Comparison of ENCODE assay signal across 10 mouse cellular contexts in genomic region chr13:54736931-54737330, GRCm38 (mm10). TPM values are rescaled to one million over a fixed set of nuclear protein-coding genes. Genes with fewer than 3 reads are reported as not detected.
A peak's percentile ranks its signal among the peaks of the same experiment; 100 is the strongest.
DNase-seq lines count a peak whose midpoint lies in the region; ATAC-seq and TF ChIP-seq lines count a peak whose summit lies in the region.
"Had no signal": no experiment of that assay in that cellular context is flagged by ENCODE, and none has a peak within 500 bp of the region (broad histone marks: within the 10 kb centered on the region; RNA-seq: fewer than 3 reads in every experiment).

No protein-coding gene starts in this region.

- WGBS in heart, postnatal 0 days = 11% methylated on average over 3 of the region's 3 CpGs
- WGBS in midbrain, embryonic 10.5 days = 31% methylated on average over 3 of the region's 3 CpGs
- WGBS in midbrain, embryonic 15.5 days = 33% methylated on average over 3 of the region's 3 CpGs
- 28% methylated on average over 3 of the region's 3 CpGs for WGBS in forebrain, embryonic 15.5 days
- WGBS in stomach, embryonic 15.5 days = 20% methylated on average over 3 of the region's 3 CpGs

- H3K9me3 ChIP-seq in heart, postnatal 0 days (replicated peaks; ENCODE audit: control insufficient read depth, low read length) = no peaks in the 10 kb centered on the region
- no peaks in the 10 kb centered on the region for H3K9me3 ChIP-seq in midbrain, embryonic 10.5 days (replicated peaks)
- H3K9me3 ChIP-seq in midbrain, embryonic 15.5 days = no peaks in the 10 kb centered on the region
- H3K9me3 ChIP-seq in forebrain, embryonic 15.5 days = no peaks in the 10 kb centered on the region
- H3K9me3 ChIP-seq in stomach, embryonic 15.5 days = no peaks in the 10 kb centered on the region

- peaks cover 58% of the 10 kb centered on the region for H3K27me3 ChIP-seq in heart, postnatal 0 days (ENCODE audit: control insufficient read depth, insufficient read depth, low read length)
- H3K27me3 ChIP-seq in midbrain, embryonic 10.5 days (ENCODE audit: low read depth, poor library complexity, severe bottlenecking) = peaks cover 59% of the 10 kb centered on the region
- peaks cover 20% of the 10 kb centered on the region for H3K27me3 ChIP-seq in midbrain, embryonic 15.5 days (replicated peaks)
- peaks cover 14% of the 10 kb centered on the region for H3K27me3 ChIP-seq in forebrain, embryonic 15.5 days
- peaks cover 45% of the 10 kb centered on the region for H3K27me3 ChIP-seq in stomach, embryonic 15.5 days (replicated peaks)

- no peak overlapping the region for H3K4me2 ChIP-seq in heart, postnatal 0 days (ENCODE audit: low read depth, low read length)
- H3K4me2 ChIP-seq in midbrain, embryonic 15.5 days = no peak overlapping the region
- no peak overlapping the region for H3K4me2 ChIP-seq in forebrain, embryonic 15.5 days (replicated peaks)
- peak overlapping the region; percentile 70 for H3K4me2 ChIP-seq in stomach, embryonic 15.5 days

- DNase-seq in heart, postnatal 0 days (ENCODE audit: low spot score) = no peak
- no peak for DNase-seq in heart, adult 18-20 months
- DNase-seq in midbrain, embryonic 10.5 days (ENCODE audit: low spot score) = no peak
- no peak for DNase-seq in right cerebral cortex, postnatal 4 days
- DNase-seq: gastrocnemius, postnatal 25 days; thymus, postnatal 36 days had no signal

- ATAC-seq in heart, postnatal 0 days (ENCODE audit: insufficient read depth, low read depth) = no peak
- no peak for ATAC-seq in midbrain, embryonic 15.5 days (replicated peaks)
- no peak for ATAC-seq in forebrain, embryonic 15.5 days (replicated peaks)
- ATAC-seq in stomach, embryonic 15.5 days (ENCODE audit: insufficient read depth, low FRiP score, low read depth) = no peak

- H3K36me3 ChIP-seq in heart, postnatal 0 days (replicated peaks; ENCODE audit: control insufficient read depth, insufficient read depth, low read length) = no peaks in the 10 kb centered on the region
- H3K36me3 ChIP-seq in midbrain, embryonic 10.5 days = peaks cover 47% of the 10 kb centered on the region
- peaks cover 31% of the 10 kb centered on the region for H3K36me3 ChIP-seq in midbrain, embryonic 15.5 days (replicated peaks)
- H3K36me3 ChIP-seq in forebrain, embryonic 15.5 days = peaks cover 51% of the 10 kb centered on the region
- H3K36me3 ChIP-seq in stomach, embryonic 15.5 days = no peaks in the 10 kb centered on the region

- no peak for TF ChIP-seq CTCF in heart, postnatal 0 days (IDR thresholded peaks at IDR 0.05; ENCODE audit: low read depth)

- no peak overlapping the region for H3K9ac ChIP-seq in heart, postnatal 0 days (replicated peaks; ENCODE audit: low read depth, low read length)
- H3K9ac ChIP-seq in midbrain, embryonic 15.5 days = no peak overlapping the region
- 0 out of 2 replicates have a peak overlapping the region, but pooled peaks have one; percentile 14 for H3K9ac ChIP-seq in forebrain, embryonic 15.5 days (replicated peaks)
- H3K9ac ChIP-seq in stomach, embryonic 15.5 days = no peak overlapping the region

- H3K27ac ChIP-seq in heart, postnatal 0 days (ENCODE audit: low read depth) = no peak overlapping the region
- H3K27ac ChIP-seq in midbrain, embryonic 10.5 days (replicated peaks) = no peak overlapping the region
- no peak overlapping the region for H3K27ac ChIP-seq in midbrain, embryonic 15.5 days
- no peak overlapping the region for H3K27ac ChIP-seq in forebrain, embryonic 15.5 days (replicated peaks)
- H3K27ac ChIP-seq in stomach, embryonic 15.5 days = no peak overlapping the region

- H3K4me3 ChIP-seq in heart, postnatal 0 days (ENCODE audit: low read depth, low read length) = peak overlapping the region; percentile 38; the same call in 1 of the 2 replicates
- H3K4me3 ChIP-seq in midbrain, embryonic 10.5 days = peak overlapping the region; percentile 50; the same call in 1 of the 2 replicates
- H3K4me3 ChIP-seq in midbrain, embryonic 15.5 days = no peak overlapping the region
- H3K4me3 ChIP-seq in forebrain, embryonic 15.5 days = no peak overlapping the region
- peak overlapping the region; percentile 38 for H3K4me3 ChIP-seq in stomach, embryonic 15.5 days (replicated peaks)

- no peaks in the 10 kb centered on the region for H3K4me1 ChIP-seq in heart, postnatal 0 days (ENCODE audit: control insufficient read depth, insufficient read depth)
- H3K4me1 ChIP-seq in midbrain, embryonic 10.5 days = peaks cover 27% of the 10 kb centered on the region
- H3K4me1 ChIP-seq in midbrain, embryonic 15.5 days = peaks cover 17% of the 10 kb centered on the region; the same call in 1 of the 2 replicates
- H3K4me1 ChIP-seq in forebrain, embryonic 15.5 days = peaks cover 20% of the 10 kb centered on the region
- peaks cover 12% of the 10 kb centered on the region for H3K4me1 ChIP-seq in stomach, embryonic 15.5 days

- no peak for TF ChIP-seq EP300 in heart, postnatal 0 days (IDR thresholded peaks at IDR 0.05; ENCODE audit: low read depth)

RNA-seq across cellular contexts. Expression of gene Gprin1, which starts 12.7 kb away (rescaled TPM):
- total RNA-seq in heart, postnatal 0 days (2014; rRNA removed; ENCODE audit: low replicate concordance) = not detected in 2 replicates
- 0.03 TPM in 1 of 2 replicates, not detected in the other for polyA plus RNA-seq in heart, postnatal 0 days (2015; fragmentation: Nextera tagmentation; extraction: Ambion mirVana)
- not detected for total RNA-seq in heart, adult 18-20 months (2021)
- polyA plus RNA-seq in midbrain, embryonic 10.5 days (2016; fragmentation: Nextera tagmentation; extraction: Ambion mirVana) = 0.88 and 1.1 TPM in 2 replicates
- polyA plus RNA-seq in midbrain, embryonic 15.5 days (2015; fragmentation: Nextera tagmentation; extraction: Ambion mirVana) = 26.0 and 32.7 TPM in 2 replicates
- 15.6 and 22.5 TPM in 2 replicates for polyA plus RNA-seq in forebrain, embryonic 15.5 days (2015; fragmentation: Nextera tagmentation; extraction: Ambion mirVana)
- 0.77 and 0.80 TPM in 2 replicates for polyA plus RNA-seq in stomach, embryonic 15.5 days (2015; fragmentation: Nextera tagmentation; extraction: Ambion mirVana)
- total RNA-seq: gastrocnemius, postnatal 25 days had no signal

RNA-seq across cellular contexts. Expression of gene Sncb, which starts 29.5 kb away (rescaled TPM):
- not detected in 2 replicates for total RNA-seq in heart, postnatal 0 days (2014; rRNA removed; ENCODE audit: low replicate concordance)
- polyA plus RNA-seq in heart, postnatal 0 days (2015; fragmentation: Nextera tagmentation; extraction: Ambion mirVana) = not detected in 2 replicates
- not detected for total RNA-seq in heart, adult 18-20 months (2021)
- 1.5 TPM in 2 replicates for polyA plus RNA-seq in midbrain, embryonic 10.5 days (2016; fragmentation: Nextera tagmentation; extraction: Ambion mirVana)
- 56.0 and 56.4 TPM in 2 replicates for polyA plus RNA-seq in midbrain, embryonic 15.5 days (2015; fragmentation: Nextera tagmentation; extraction: Ambion mirVana)
- polyA plus RNA-seq in forebrain, embryonic 15.5 days (2015; fragmentation: Nextera tagmentation; extraction: Ambion mirVana) = 23.3 and 25.0 TPM in 2 replicates
- polyA plus RNA-seq in stomach, embryonic 15.5 days (2015; fragmentation: Nextera tagmentation; extraction: Ambion mirVana) = 0.21 and 0.37 TPM in 2 replicates
- total RNA-seq: gastrocnemius, postnatal 25 days had no signal

RNA-seq across cellular contexts. Expression of gene Cdhr2, which starts 35.7 kb away (rescaled TPM):
- 0.04 TPM in 1 of 2 replicates, not detected in the other for total RNA-seq in heart, postnatal 0 days (2014; rRNA removed; ENCODE audit: low replicate concordance)
- polyA plus RNA-seq in heart, postnatal 0 days (2015; fragmentation: Nextera tagmentation; extraction: Ambion mirVana) = not detected in 2 replicates
- not detected for total RNA-seq in heart, adult 18-20 months (2021)
- polyA plus RNA-seq in midbrain, embryonic 10.5 days (2016; fragmentation: Nextera tagmentation; extraction: Ambion mirVana) = not detected in 2 replicates
- 0.15 and 0.30 TPM in 2 replicates for polyA plus RNA-seq in midbrain, embryonic 15.5 days (2015; fragmentation: Nextera tagmentation; extraction: Ambion mirVana)
- 0.05 and 0.29 TPM in 2 replicates for polyA plus RNA-seq in forebrain, embryonic 15.5 days (2015; fragmentation: Nextera tagmentation; extraction: Ambion mirVana)
- 7.9 and 8.7 TPM in 2 replicates for polyA plus RNA-seq in stomach, embryonic 15.5 days (2015; fragmentation: Nextera tagmentation; extraction: Ambion mirVana)
- total RNA-seq: gastrocnemius, postnatal 25 days had no signal

RNA-seq across cellular contexts. Expression of gene Rnf44, which starts 43.2 kb away (rescaled TPM):
- total RNA-seq in heart, postnatal 0 days (2014; rRNA removed; ENCODE audit: low replicate concordance) = 40.1 and 55.1 TPM in 2 replicates
- 28.3 and 30.8 TPM in 2 replicates for polyA plus RNA-seq in heart, postnatal 0 days (2015; fragmentation: Nextera tagmentation; extraction: Ambion mirVana)
- total RNA-seq in heart, adult 18-20 months (2021) = 10 to 100 TPM; 55.1 to 55.9 TPM
- polyA plus RNA-seq in midbrain, embryonic 10.5 days (2016; fragmentation: Nextera tagmentation; extraction: Ambion mirVana) = 90.1 and 98.8 TPM in 2 replicates
- polyA plus RNA-seq in midbrain, embryonic 15.5 days (2015; fragmentation: Nextera tagmentation; extraction: Ambion mirVana) = 92.2 and 97.3 TPM in 2 replicates
- 94.0 and 120 TPM in 2 replicates for polyA plus RNA-seq in forebrain, embryonic 15.5 days (2015; fragmentation: Nextera tagmentation; extraction: Ambion mirVana)
- 69.1 and 76.4 TPM in 2 replicates for polyA plus RNA-seq in stomach, embryonic 15.5 days (2015; fragmentation: Nextera tagmentation; extraction: Ambion mirVana)

RNA-seq across cellular contexts. Expression of gene Eif4e1b, which starts 46.9 kb away (rescaled TPM):
- not detected in 2 replicates for total RNA-seq in heart, postnatal 0 days (2014; rRNA removed; ENCODE audit: low replicate concordance)
- polyA plus RNA-seq in heart, postnatal 0 days (2015; fragmentation: Nextera tagmentation; extraction: Ambion mirVana) = not detected in 2 replicates
- not detected for total RNA-seq in heart, adult 18-20 months (2021)
- polyA plus RNA-seq in midbrain, embryonic 10.5 days (2016; fragmentation: Nextera tagmentation; extraction: Ambion mirVana) = not detected in 2 replicates
- not detected in 2 replicates for polyA plus RNA-seq in midbrain, embryonic 15.5 days (2015; fragmentation: Nextera tagmentation; extraction: Ambion mirVana)
- not detected in 2 replicates for polyA plus RNA-seq in forebrain, embryonic 15.5 days (2015; fragmentation: Nextera tagmentation; extraction: Ambion mirVana)
- not detected in 2 replicates for polyA plus RNA-seq in stomach, embryonic 15.5 days (2015; fragmentation: Nextera tagmentation; extraction: Ambion mirVana)
- total RNA-seq: gastrocnemius, postnatal 25 days; left cerebral cortex, postnatal 25 days had no signal

Comparison
In these comparisons a context has a peak if more than half of its experiments do, and no peak if none do; other contexts are left out.
1. H3K4me3 ChIP-seq: peak in heart, postnatal 0 days (single experiment), midbrain, embryonic 10.5 days (single experiment) and stomach, embryonic 15.5 days (single experiment); none in midbrain, embryonic 15.5 days (single experiment) and forebrain, embryonic 15.5 days (single experiment).